Mouse (Mus musculus) myocyte (in vitro differentiated cells): ENCODE results near the gene Sept10. TPM values are rescaled to one million over a fixed set of nuclear protein-coding genes. Genes with fewer than 3 reads are reported as not detected.
"Not testable (repeated sequence)": the region's sequence is repeated elsewhere in the genome, so short reads cannot be mapped to it uniquely, and the experiment has no call there.

ENCODE experiments used
- H3K27me3 ChIP-seq: one replicate; pipeline ENCODE4 v1.6.1; 2011; ENCODE audit not compliant: control insufficient read depth, insufficient read depth, insufficient read length
- H3K36me3 ChIP-seq: one replicate; pipeline ENCODE4 v1.6.1; 2011; ENCODE audit not compliant: control insufficient read depth, insufficient read depth
- H3K4me2 ChIP-seq: one replicate; pipeline ENCODE4 v1.6.1; 2011; ENCODE audit warnings: low read depth, control low read depth
- H3K4me3 ChIP-seq: one replicate; pipeline ENCODE4 v1.5.1; 2011; ENCODE audit warnings: mild to moderate bottlenecking, control low read depth, moderate library complexity
- H3K79me2 ChIP-seq: one replicate; pipeline ENCODE4 v1.6.1; 2011; ENCODE audit not compliant: control insufficient read depth, insufficient read depth
- H3ac ChIP-seq: one replicate; pipeline ENCODE4 v1.6.1; 2011; ENCODE audit not compliant: control insufficient read depth, insufficient read length
- CEBPB ChIP-seq: IDR thresholded peaks from 2 replicates; pipeline ENCODE4 v1.6.1; 2011; ENCODE audit warnings: mild to moderate bottlenecking, moderate library complexity; ENCODE audit not compliant: poor library complexity, insufficient read depth, severe bottlenecking
- E2F4 ChIP-seq: IDR thresholded peaks from one replicate; pipeline ENCODE4 v1.6.1; 2011; ENCODE audit warnings: mild to moderate bottlenecking, control low read depth, moderate library complexity; ENCODE audit not compliant: insufficient read depth
- MAX ChIP-seq: IDR thresholded peaks from one replicate; pipeline ENCODE4 v1.6.1; 2011; ENCODE audit warnings: low read depth, mild to moderate bottlenecking, control low read depth
- MYOD1 ChIP-seq, 3 experiments: IDR thresholded peaks; one replicate each; pipeline ENCODE4 v1.6.1; 2011; ENCODE audit warnings: control low read depth in 2 of 3, low read depth in 2 of 3, mild to moderate bottlenecking in 2 of 3, moderate library complexity in 1 of 3; ENCODE audit not compliant: insufficient read length in 2 of 3, control insufficient read depth in 1 of 3
- MYOG ChIP-seq, 3 experiments: IDR thresholded peaks; one replicate each; pipeline ENCODE4 v1.6.1; 2011; ENCODE audit warnings: control low read depth in 2 of 3, low read depth in 2 of 3, mild to moderate bottlenecking in 2 of 3; ENCODE audit not compliant: insufficient read length in 2 of 3, control insufficient read depth in 1 of 3, insufficient read depth in 1 of 3
- POLR2A ChIP-seq: IDR thresholded peaks from one replicate; pipeline ENCODE4 v1.6.1; 2011; ENCODE audit warnings: low read depth, mild to moderate bottlenecking, control low read depth, moderate library complexity; ENCODE audit not compliant: insufficient read length
- POLR2AphosphoS2 ChIP-seq: IDR thresholded peaks from one replicate; pipeline ENCODE4 v1.6.1; 2011; ENCODE audit warnings: low read depth, control low read depth; ENCODE audit not compliant: insufficient read length
- REST ChIP-seq: IDR thresholded peaks from one replicate; pipeline ENCODE4 v1.6.1; 2011; ENCODE audit warnings: mild to moderate bottlenecking, control low read depth, moderate library complexity; ENCODE audit not compliant: insufficient read depth, insufficient read length
- SRF ChIP-seq: IDR thresholded peaks from one replicate; pipeline ENCODE4 v1.6.1; 2011; ENCODE audit warnings: low read depth; ENCODE audit not compliant: control insufficient read depth, insufficient read length
- TCF12 ChIP-seq: IDR thresholded peaks from one replicate; pipeline ENCODE4 v1.6.1; 2011; ENCODE audit warnings: mild to moderate bottlenecking, control low read depth; ENCODE audit not compliant: poor library complexity, insufficient read depth, severe bottlenecking
- TCF3 ChIP-seq: IDR thresholded peaks from one replicate; pipeline ENCODE4 v1.6.1; 2011; ENCODE audit warnings: low read depth, control low read depth; ENCODE audit not compliant: insufficient read length
- USF1 ChIP-seq: IDR thresholded peaks from one replicate; pipeline ENCODE4 v1.6.1; 2011; ENCODE audit warnings: low read depth, mild to moderate bottlenecking, control low read depth, moderate library complexity
- polyA plus RNA-seq: library from polyadenylated mRNA; unstranded; fragments of >200 nt; fragmentation: generic; extraction: Trizol; gene quantifications from one replicate; pipeline ENCODE4 v1.2.1, GENCODE M21; 2012; ENCODE audit warnings: missing spikeins

Gene Sept10
- polyA plus RNA-seq, 1 experiment = 16.9 TPM

- TF ChIP-seq SRF (no peak), E2F4 (no peak), CEBPB (no peak), MAX (no peak), REST (no peak), POLR2AphosphoS2 (no peak), MYOD1 (IDR thresholded peaks at IDR 0.05; ENCODE audit: control insufficient read depth in 1 of 3, insufficient read length in 2 of 3, low read depth in 2 of 3) (no peak), POLR2A (no peak), TCF3 (no peak), MYOG (IDR thresholded peaks at IDR 0.05; ENCODE audit: control insufficient read depth in 1 of 3, insufficient read depth in 1 of 3, insufficient read length in 2 of 3, low read depth in 2 of 3) (no peak)
- Histone ChIP-seq H3K4me3 (no peak overlapping the region), H3ac (no peak overlapping the region), H3K27me3 (no peaks in the 10 kb centered on the region), H3K79me2 (no peaks in the 10 kb centered on the region), H3K36me3 (no peaks in the 10 kb centered on the region), H3K4me2 (no peak overlapping the region)
These were observed 115.8 kb downstream of the Sept10 start for GRCm38 (mm10) chr10:59105885-59106284.

GRCm38 (mm10) chr10:59104683-59105082 lies 117.0 kb downstream of the Sept10 start:
- H3K4me3 ChIP-seq = no peak overlapping the region

GRCm38 (mm10) chr10:59103076-59103475 lies 118.6 kb downstream of the Sept10 start:
- H3K27me3 ChIP-seq, H3ac ChIP-seq, H3K36me3 ChIP-seq, H3K4me3 ChIP-seq, H3K4me2 ChIP-seq, H3K79me2 ChIP-seq: not testable (repeated sequence)

More at GRCm38 (mm10) chr10:59104683-59105082, 117.0 kb downstream of the Sept10 start:
- Histone ChIP-seq H3K27me3 (no peaks in the 10 kb centered on the region), H3K4me2 (no peak overlapping the region), H3ac (no peak overlapping the region), H3K79me2 (no peaks in the 10 kb centered on the region), H3K36me3 (no peaks in the 10 kb centered on the region)
- TF ChIP-seq REST = no peak
- TF ChIP-seq TCF12 = no peak
- TF ChIP-seq USF1 = no peak
- no peak for TF ChIP-seq SRF
- TF ChIP-seq TCF3 = no peak

- H3K79me2 ChIP-seq = no peaks in the 10 kb centered on the region
- H3K4me3 ChIP-seq = no peak overlapping the region
- H3K4me2 ChIP-seq = no peak overlapping the region
- H3K36me3 ChIP-seq = no peaks in the 10 kb centered on the region
- no peak overlapping the region for H3ac ChIP-seq
- peaks cover 13% of the 10 kb centered on the region for H3K27me3 ChIP-seq
- no peak for TF ChIP-seq MAX
- no peak for TF ChIP-seq REST
- no peak for TF ChIP-seq MYOD1 (IDR thresholded peaks at IDR 0.05; ENCODE audit: control insufficient read depth in 1 of 3, insufficient read length in 2 of 3, low read depth in 2 of 3)
- no peak for TF ChIP-seq USF1
- TF ChIP-seq E2F4 = no peak
- no peak for TF ChIP-seq POLR2AphosphoS2
- TF ChIP-seq POLR2A = no peak
- TF ChIP-seq SRF = no peak
- no peak for TF ChIP-seq TCF12
- no peak for TF ChIP-seq CEBPB
- TF ChIP-seq TCF3 = no peak
- TF ChIP-seq MYOG (IDR thresholded peaks at IDR 0.05; ENCODE audit: control insufficient read depth in 1 of 3, insufficient read depth in 1 of 3, insufficient read length in 2 of 3, low read depth in 2 of 3) = no peak
These were observed 129.7 kb downstream of the Sept10 start for GRCm38 (mm10) chr10:59091988-59092387.

Other genes with a start within 250 kb of the Sept10 start
- gene Sowahc, start 106 bp upstream of the Sept10 start, polyA plus RNA-seq = 1.2 TPM
- gene P4ha1, start 101.4 kb upstream of the Sept10 start, polyA plus RNA-seq = 107 TPM
- gene Gm10273, start 173.8 kb upstream of the Sept10 start, polyA plus RNA-seq = 10.3 TPM
- not detected for gene Pla2g12b, start 181.8 kb upstream of the Sept10 start, polyA plus RNA-seq
- gene Oit3, start 219.9 kb upstream of the Sept10 start, polyA plus RNA-seq = 0.32 TPM